Mouse (Mus musculus) limb, embryonic 11.5 days (tissue): ENCODE measurements around the gene Poldip3. TPM values are rescaled to one million over a fixed set of nuclear protein-coding genes. Genes with fewer than 3 reads are reported as not detected.

Experiments used
- ATAC-seq: fragments of 200-750 bp; cut with Nextera tagmentation; 2 replicates; pipeline ENCODE4 v1.8.0; 2017; ENCODE audit warnings: low read depth; ENCODE audit not compliant: insufficient number of reproducible peaks, low FRiP score, low TSS enrichment
- DNase-seq: peaks from one replicate; pipeline ENCODE4 v3.0.0-alpha.2; 2015; ENCODE audit warnings: low spot score
- H3K27ac ChIP-seq: fragments of 300-500 bp; sonication (generic); replicated peaks from 2 replicates; pipeline ENCODE4 v1.5.1; 2014; ENCODE audit warnings: low read depth, mild to moderate bottlenecking, low read length
- H3K27me3 ChIP-seq: fragments of 300-500 bp; sonication (generic); 2 replicates; pipeline ENCODE4 v1.6.1; 2014; ENCODE audit warnings: mild to moderate bottlenecking, low read length, mixed read lengths; ENCODE audit not compliant: control insufficient read depth, insufficient read depth
- H3K36me3 ChIP-seq: fragments of 300-500 bp; sonication (generic); 2 replicates; pipeline ENCODE4 v1.6.1; 2014; ENCODE audit warnings: mild to moderate bottlenecking, low read length, moderate library complexity, mixed read lengths; ENCODE audit not compliant: control insufficient read depth, insufficient read depth
- H3K4me1 ChIP-seq: fragments of 300-500 bp; sonication (generic); 2 replicates; pipeline ENCODE4 v1.6.1; 2014; ENCODE audit warnings: low read length, mixed read lengths; ENCODE audit not compliant: control insufficient read depth, insufficient read depth
- H3K4me2 ChIP-seq: fragments of 300-500 bp; sonication (generic); 2 replicates; pipeline ENCODE4 v1.6.1; 2014; ENCODE audit warnings: low read depth, mild to moderate bottlenecking, moderate library complexity; ENCODE audit not compliant: severe bottlenecking
- H3K4me3 ChIP-seq: fragments of 300-500 bp; sonication (generic); 2 replicates; pipeline ENCODE4 v1.5.1; 2014; ENCODE audit warnings: low read depth, low read length
- H3K9ac ChIP-seq: fragments of 300-500 bp; sonication (generic); 2 replicates; pipeline ENCODE4 v1.6.1; 2014; ENCODE audit warnings: mild to moderate bottlenecking, low read length
- H3K9me3 ChIP-seq: fragments of 300-500 bp; sonication (generic); 2 replicates; pipeline ENCODE4 v1.6.1; 2016; ENCODE audit warnings: low read length; ENCODE audit not compliant: control insufficient read depth
- WGBS: fragments of 180-500 bp; shearing (Covaris S2); extraction: QIAGEN DNeasy Blood & Tissue Kit; methylation state at CpG from one replicate; pipeline ENCODE4 v1.1.7; 2014; 5-methylcytosine and 5-hydroxymethylcytosine counted together
- polyA plus RNA-seq: library from polyadenylated mRNA; unstranded; fragments of >200 nt; fragmentation: Nextera tagmentation; extraction: Ambion mirVana; gene quantifications from 2 replicates; pipeline ENCODE4 v1.2.1, GENCODE M21; 2014

Gene Poldip3
- polyA plus RNA-seq, 1 experiment from 2014 or later = 176 TPM

GRCm38 (mm10) chr15:83093687-83094086 is 55.5 kb downstream of the Poldip3 start:
- H3K4me1 ChIP-seq = no peaks in the 10 kb centered on the region; the same call in 1 of the 2 replicates
- H3K36me3 ChIP-seq = no peaks in the 10 kb centered on the region
- no peak for DNase-seq
- no peak overlapping the region for H3K4me3 ChIP-seq
- WGBS = 75% methylated on average over 2 of the region's 2 CpGs
- H3K9ac ChIP-seq = no peak overlapping the region
- H3K9me3 ChIP-seq = no peaks in the 10 kb centered on the region
- no peak for ATAC-seq
- peaks cover 3% of the 10 kb centered on the region; the same call in 1 of the 2 replicates for H3K27me3 ChIP-seq
- no peak overlapping the region for H3K4me2 ChIP-seq
- H3K27ac ChIP-seq = no peak overlapping the region

- no peak overlapping the region for H3K9ac ChIP-seq
- H3K4me1 ChIP-seq = no peaks in the 10 kb centered on the region; the same call in 1 of the 2 replicates
- H3K4me3 ChIP-seq = no peak overlapping the region
- H3K4me2 ChIP-seq = no peak overlapping the region
- ATAC-seq = no peak
- WGBS = 19% methylated on average over 3 of the region's 3 CpGs
- H3K36me3 ChIP-seq = no peaks in the 10 kb centered on the region
- no peak overlapping the region for H3K27ac ChIP-seq
- peaks cover 6% of the 10 kb centered on the region; the same call in 1 of the 2 replicates for H3K27me3 ChIP-seq
- no peaks in the 10 kb centered on the region for H3K9me3 ChIP-seq
- peak; percentile 48 for DNase-seq
These were observed 58.3 kb downstream of the Poldip3 start for GRCm38 (mm10) chr15:83090874-83091273.

- H3K9me3 ChIP-seq = no peaks in the 10 kb centered on the region
- H3K4me3 ChIP-seq = no peak within 1 kb of the TSS
- no peak within 1 kb of the TSS for H3K27ac ChIP-seq
- H3K36me3 ChIP-seq = no peaks in the 10 kb centered on the region
- no peaks in the 10 kb centered on the region; the same call in 1 of the 2 replicates for H3K4me1 ChIP-seq
- H3K9ac ChIP-seq = no peak within 1 kb of the TSS
- 16% methylated on average over 7 of the region's 7 CpGs for WGBS
- ATAC-seq (no peak), DNase-seq (peak; percentile 31)
- H3K27me3 ChIP-seq = peaks cover 6% of the 10 kb centered on the region; the same call in 1 of the 2 replicates
- H3K4me2 ChIP-seq = peak within 1 kb of the TSS; percentile 0; the same call in 1 of the 2 replicates
These were observed 59.9 kb downstream of the Poldip3 start, which contains the start of gene Serhl for GRCm38 (mm10) chr15:83089429-83089605. Gene Serhl (plus strand): TSS chr15:83089506.

- no peaks in the 10 kb centered on the region for H3K9me3 ChIP-seq
- WGBS = 4% methylated on average over 26 of the region's 27 CpGs
- no peak overlapping the region for H3K9ac ChIP-seq
- no peak overlapping the region for H3K4me3 ChIP-seq
- no peak for ATAC-seq
- H3K36me3 ChIP-seq = no peaks in the 10 kb centered on the region
- no peak overlapping the region for H3K27ac ChIP-seq
- H3K4me2 ChIP-seq = peak overlapping the region; percentile 0; the same call in 1 of the 2 replicates
- peaks cover 2% of the 10 kb centered on the region; the same call in 1 of the 2 replicates for H3K4me1 ChIP-seq
- H3K27me3 ChIP-seq = peaks cover 6% of the 10 kb centered on the region; the same call in 1 of the 2 replicates
- DNase-seq = peak; percentile 48
These were observed 60.4 kb downstream of the Poldip3 start for GRCm38 (mm10) chr15:83088495-83089428.

- H3K27ac ChIP-seq = no peak overlapping the region
- no peaks in the 10 kb centered on the region for H3K9me3 ChIP-seq
- H3K4me1 ChIP-seq = peaks cover 2% of the 10 kb centered on the region; the same call in 1 of the 2 replicates
- peaks cover 6% of the 10 kb centered on the region; the same call in 1 of the 2 replicates for H3K27me3 ChIP-seq
- ATAC-seq = no peak
- WGBS = 79% methylated on average over 13 of the region's 13 CpGs
- no peaks in the 10 kb centered on the region for H3K36me3 ChIP-seq
- H3K9ac ChIP-seq = no peak overlapping the region
- no peak overlapping the region for H3K4me2 ChIP-seq
- no peak for DNase-seq
- H3K4me3 ChIP-seq = no peak overlapping the region
These were observed 62.4 kb downstream of the Poldip3 start for GRCm38 (mm10) chr15:83086636-83087328.

- Histone ChIP-seq H3K36me3 (no peaks in the 10 kb centered on the region), H3K27me3 (peaks cover 6% of the 10 kb centered on the region; the same call in 1 of the 2 replicates), H3K4me3 (no peak overlapping the region), H3K4me1 (peaks cover 2% of the 10 kb centered on the region; the same call in 1 of the 2 replicates), H3K4me2 (no peak overlapping the region), H3K9ac (no peak overlapping the region), H3K9me3 (no peaks in the 10 kb centered on the region), H3K27ac (no peak overlapping the region)
- WGBS = 45% methylated on average over 7 of the region's 7 CpGs
- ATAC-seq = no peak
- DNase-seq = peak; percentile 53
These were observed 63.3 kb downstream of the Poldip3 start for GRCm38 (mm10) chr15:83085901-83086300.

GRCm38 (mm10) chr15:83084022-83084640 is 65.1 kb downstream of the Poldip3 start:
- H3K4me1 ChIP-seq = peaks cover 2% of the 10 kb centered on the region; the same call in 1 of the 2 replicates
- no peak overlapping the region for H3K27ac ChIP-seq
- no peaks in the 10 kb centered on the region for H3K9me3 ChIP-seq
- H3K27me3 ChIP-seq = peaks cover 4% of the 10 kb centered on the region; the same call in 1 of the 2 replicates
- ATAC-seq = no peak
- H3K36me3 ChIP-seq = no peaks in the 10 kb centered on the region
- WGBS = 81% methylated on average over 13 of the region's 13 CpGs
- no peak overlapping the region for H3K4me2 ChIP-seq
- no peak overlapping the region for H3K4me3 ChIP-seq
- no peak overlapping the region for H3K9ac ChIP-seq
- DNase-seq = no peak

- no peak for ATAC-seq
- WGBS = 85% methylated on average over 5 of the region's 5 CpGs
- Histone ChIP-seq H3K4me2 (no peak overlapping the region), H3K36me3 (no peaks in the 10 kb centered on the region), H3K9ac (no peak overlapping the region), H3K9me3 (no peaks in the 10 kb centered on the region), H3K4me1 (0 out of 2 replicates have a peak, but pooled peaks cover 2% of the 10 kb centered on the region), H3K4me3 (no peak overlapping the region), H3K27me3 (peaks cover 3% of the 10 kb centered on the region; the same call in 1 of the 2 replicates), H3K27ac (no peak overlapping the region)
- DNase-seq = no peak
These were observed 65.7 kb downstream of the Poldip3 start for GRCm38 (mm10) chr15:83083530-83083929.
